Mouse (Mus musculus): ENCODE data around the gene Zfpm1. TPM values are rescaled to one million over a fixed set of nuclear protein-coding genes. Genes with fewer than 3 reads are reported as not detected.

Zfpm1 gene
- 32.0 and 38.4 TPM in 2 replicates for polyA plus RNA-seq (2012; rRNA removed)

DNA sequence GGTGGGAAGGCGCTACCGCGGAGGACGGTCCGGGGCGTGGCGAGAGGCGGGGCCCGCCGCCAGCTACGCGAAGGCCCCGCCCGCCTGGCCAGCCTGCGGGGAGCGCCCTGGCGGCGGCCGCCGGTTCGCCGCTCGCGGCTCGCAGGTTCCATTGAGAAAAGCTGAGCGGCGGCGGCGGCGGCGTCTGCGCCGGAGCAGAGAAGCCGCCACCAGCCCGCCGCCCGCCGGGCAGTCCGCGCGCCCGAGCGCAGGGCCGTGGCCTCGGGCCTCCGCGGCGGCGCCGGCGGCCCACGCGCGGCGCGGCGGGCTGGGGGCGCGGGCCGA lies at the start of gene Zfpm1:
Zfpm1 (plus strand) TSS at position 107 of the 324 bp plus-strand sequence.
- H3K4me1 ChIP-seq (ENCODE audit: control insufficient read depth, insufficient read depth, low read length) = peaks cover 11% of the 10 kb centered on the region
- TF ChIP-seq POLR2A (IDR thresholded peaks at IDR 0.05; ENCODE audit: borderline replicate concordance, extremely low read depth, low read depth, low read length) (peak; percentile 17; the same call in 1 of the 2 replicates), CTCF (IDR thresholded peaks at IDR 0.05; ENCODE audit: insufficient read depth, low read length) (no peak)
- no peak for DNase-seq
- 3% methylated on average over 53 of the region's 60 CpGs for WGBS
- peak within 1 kb of the TSS; percentile 90 for H3K4me3 ChIP-seq (replicated peaks; ENCODE audit: extremely low read depth, low read depth, low read length)

GRCm38 (mm10) chr8:122234055-122234454 lies 47.9 kb upstream of the Zfpm1 start:
- no peak for TF ChIP-seq CTCF (IDR thresholded peaks at IDR 0.05; ENCODE audit: insufficient read depth, low read length)
- TF ChIP-seq POLR2A (IDR thresholded peaks at IDR 0.05; ENCODE audit: borderline replicate concordance, extremely low read depth, low read depth, low read length) = no peak
- no peak overlapping the region for H3K4me3 ChIP-seq (replicated peaks; ENCODE audit: extremely low read depth, low read depth, low read length)
- peaks cover 3% of the 10 kb centered on the region; the same call in 1 of the 2 replicates for H3K4me1 ChIP-seq (ENCODE audit: control insufficient read depth, insufficient read depth, low read length)
- WGBS = 32% methylated on average over 11 of the region's 11 CpGs
- DNase-seq = peak; percentile 46

DNA sequence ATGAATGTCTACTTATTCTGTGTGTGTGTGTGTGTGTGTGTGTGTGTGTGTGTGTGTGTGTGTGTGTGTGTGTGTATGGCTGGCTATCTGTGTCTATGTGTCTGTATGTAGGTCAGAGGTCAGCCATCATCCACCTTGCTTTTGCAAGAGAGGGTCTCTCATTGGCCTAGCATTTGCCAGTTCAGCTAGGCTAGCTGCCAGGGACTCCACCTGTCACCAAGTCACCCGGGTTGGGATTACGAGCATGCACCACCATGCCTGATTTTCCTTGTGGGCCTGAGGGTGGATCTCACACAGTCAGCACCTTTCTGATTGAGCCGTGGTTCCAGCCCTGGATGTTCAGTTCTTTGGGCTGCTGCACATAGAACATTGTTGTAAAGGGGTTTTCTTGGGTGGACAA lies 45.4 kb upstream of the Zfpm1 start:
- WGBS = 83% methylated on average over 3 of the region's 3 CpGs
- no peaks in the 10 kb centered on the region for H3K4me1 ChIP-seq (ENCODE audit: control insufficient read depth, insufficient read depth, low read length)
- H3K4me3 ChIP-seq (replicated peaks; ENCODE audit: extremely low read depth, low read depth, low read length) = no peak overlapping the region
- no peak for DNase-seq
- no peak for TF ChIP-seq CTCF (IDR thresholded peaks at IDR 0.05; ENCODE audit: insufficient read depth, low read length)
- no peak for TF ChIP-seq POLR2A (IDR thresholded peaks at IDR 0.05; ENCODE audit: borderline replicate concordance, extremely low read depth, low read depth, low read length)

DNA sequence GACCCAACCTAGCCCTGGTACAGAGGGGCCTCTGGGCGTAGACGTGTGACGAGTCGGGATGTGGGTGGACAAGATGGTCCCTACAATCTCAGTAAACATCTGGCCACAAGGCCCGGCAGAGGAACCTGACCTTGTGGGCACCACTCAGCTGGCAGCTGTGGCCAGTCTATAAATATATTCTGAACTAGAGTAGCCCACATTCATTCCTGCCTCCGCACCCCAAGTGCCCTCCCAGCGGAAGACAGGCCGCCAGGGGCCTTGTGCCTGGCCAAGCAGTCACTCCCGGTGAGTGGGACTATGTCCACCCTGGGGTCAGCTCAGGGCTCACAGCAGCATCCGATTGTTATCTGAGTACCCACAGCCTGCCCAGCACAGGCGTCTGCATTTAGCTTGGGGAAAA lies 43.7 kb upstream of the Zfpm1 start:
- no peak overlapping the region for H3K4me3 ChIP-seq (replicated peaks; ENCODE audit: extremely low read depth, low read depth, low read length)
- 52% methylated on average over 11 of the region's 11 CpGs for WGBS
- no peak for DNase-seq
- no peaks in the 10 kb centered on the region for H3K4me1 ChIP-seq (ENCODE audit: control insufficient read depth, insufficient read depth, low read length)
- TF ChIP-seq CTCF (IDR thresholded peaks at IDR 0.05; ENCODE audit: insufficient read depth, low read length) = no peak
- TF ChIP-seq POLR2A (IDR thresholded peaks at IDR 0.05; ENCODE audit: borderline replicate concordance, extremely low read depth, low read depth, low read length) = no peak

DNA sequence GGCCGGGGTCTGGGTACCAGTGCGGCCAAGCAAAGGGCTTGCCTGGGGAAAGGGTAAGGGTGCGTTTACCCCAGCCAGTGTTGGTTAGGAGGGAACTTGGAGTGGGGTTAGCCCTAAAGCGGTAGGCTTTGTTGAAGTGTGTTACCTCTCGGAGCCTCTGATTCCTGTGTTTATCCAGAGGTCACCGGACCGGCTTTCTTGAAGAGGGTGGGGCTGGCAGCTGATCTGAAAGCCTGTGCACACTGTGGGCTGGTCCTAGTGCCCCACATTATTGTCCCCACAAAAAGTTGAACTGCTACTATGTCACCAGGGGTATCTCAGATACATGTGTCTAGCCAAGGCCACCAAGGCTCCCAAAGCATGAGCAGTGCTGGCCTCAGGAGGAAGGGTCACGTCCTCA lies 43.2 kb upstream of the Zfpm1 start:
- no peaks in the 10 kb centered on the region for H3K4me1 ChIP-seq (ENCODE audit: control insufficient read depth, insufficient read depth, low read length)
- no peak overlapping the region for H3K4me3 ChIP-seq (replicated peaks; ENCODE audit: extremely low read depth, low read depth, low read length)
- DNase-seq = no peak
- WGBS = 23% methylated on average over 8 of the region's 8 CpGs
- TF ChIP-seq POLR2A (IDR thresholded peaks at IDR 0.05; ENCODE audit: borderline replicate concordance, extremely low read depth, low read depth, low read length) (no peak), CTCF (IDR thresholded peaks at IDR 0.05; ENCODE audit: insufficient read depth, low read length) (no peak)

- 76% methylated on average over 16 of the region's 16 CpGs for WGBS
- no peak overlapping the region for H3K4me3 ChIP-seq (replicated peaks; ENCODE audit: extremely low read depth, low read depth, low read length)
- DNase-seq = no peak
- no peaks in the 10 kb centered on the region for H3K4me1 ChIP-seq (ENCODE audit: control insufficient read depth, insufficient read depth, low read length)
- TF ChIP-seq POLR2A (IDR thresholded peaks at IDR 0.05; ENCODE audit: borderline replicate concordance, extremely low read depth, low read depth, low read length) = no peak
- TF ChIP-seq CTCF (IDR thresholded peaks at IDR 0.05; ENCODE audit: insufficient read depth, low read length) = no peak
Measured at GRCm38 (mm10) chr8:122240241-122241026, 41.5 kb upstream of the Zfpm1 start.

DNA sequence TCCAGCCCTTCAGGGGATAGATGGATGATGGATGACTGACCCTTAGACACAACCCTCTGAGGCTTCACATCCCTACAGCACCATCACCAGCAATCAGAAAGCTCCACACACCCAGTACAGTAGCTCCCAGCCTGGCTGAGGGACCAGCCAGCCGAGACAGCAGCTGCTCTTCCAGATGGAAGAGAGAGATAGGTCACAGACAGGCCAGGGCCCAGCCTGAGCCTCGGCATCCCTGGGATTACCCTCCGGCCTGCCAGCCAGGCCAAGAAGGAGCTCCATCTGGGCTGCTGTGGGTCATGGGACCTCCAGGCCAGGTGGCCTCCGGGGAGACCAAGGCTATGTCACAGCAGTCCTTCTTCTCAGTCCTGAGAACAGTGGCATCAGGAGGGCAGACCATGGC lies 38.6 kb upstream of the Zfpm1 start:
- no peak overlapping the region for H3K4me3 ChIP-seq (replicated peaks; ENCODE audit: extremely low read depth, low read depth, low read length)
- WGBS = 67% methylated on average over 4 of the region's 4 CpGs
- DNase-seq = no peak
- H3K4me1 ChIP-seq (ENCODE audit: control insufficient read depth, insufficient read depth, low read length) = no peaks in the 10 kb centered on the region
- TF ChIP-seq CTCF (IDR thresholded peaks at IDR 0.05; ENCODE audit: insufficient read depth, low read length) (no peak), POLR2A (IDR thresholded peaks at IDR 0.05; ENCODE audit: borderline replicate concordance, extremely low read depth, low read depth, low read length) (no peak)

DNA sequence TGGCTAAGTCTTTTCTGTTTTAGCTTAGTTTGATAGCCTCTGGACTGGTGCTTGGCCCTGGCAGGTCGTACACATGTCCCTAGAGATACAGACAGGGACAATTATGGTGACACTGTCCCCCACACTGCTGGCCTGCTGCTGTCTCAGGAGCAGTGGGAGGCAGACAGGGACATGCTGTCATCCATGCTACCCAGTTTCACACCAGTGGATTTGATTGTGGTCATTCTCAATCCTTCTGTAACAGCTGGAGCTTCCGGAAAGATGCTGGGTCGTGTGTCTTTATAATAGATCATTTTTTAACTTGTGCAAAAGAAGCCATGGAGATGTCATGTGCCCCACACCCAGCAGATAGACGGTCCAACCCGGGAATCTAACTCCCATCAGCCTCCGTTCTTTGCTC lies 36.8 kb upstream of the Zfpm1 start:
- no peak for TF ChIP-seq CTCF (IDR thresholded peaks at IDR 0.05; ENCODE audit: insufficient read depth, low read length)
- no peak for TF ChIP-seq POLR2A (IDR thresholded peaks at IDR 0.05; ENCODE audit: borderline replicate concordance, extremely low read depth, low read depth, low read length)
- no peak for DNase-seq
- no peak overlapping the region for H3K4me3 ChIP-seq (replicated peaks; ENCODE audit: extremely low read depth, low read depth, low read length)
- no peaks in the 10 kb centered on the region for H3K4me1 ChIP-seq (ENCODE audit: control insufficient read depth, insufficient read depth, low read length)
- 78% methylated on average over 6 of the region's 6 CpGs for WGBS

GRCm38 (mm10) chr8:122246257-122247211 lies 35.4 kb upstream of the Zfpm1 start:
- no peak for DNase-seq
- H3K4me3 ChIP-seq (replicated peaks; ENCODE audit: extremely low read depth, low read depth, low read length) = no peak overlapping the region
- 45% methylated on average over 12 of the region's 12 CpGs for WGBS
- no peaks in the 10 kb centered on the region for H3K4me1 ChIP-seq (ENCODE audit: control insufficient read depth, insufficient read depth, low read length)
- no peak for TF ChIP-seq POLR2A (IDR thresholded peaks at IDR 0.05; ENCODE audit: borderline replicate concordance, extremely low read depth, low read depth, low read length)
- no peak for TF ChIP-seq CTCF (IDR thresholded peaks at IDR 0.05; ENCODE audit: insufficient read depth, low read length)

Data from lung, adult 2 months (tissue).